Mouse (Mus musculus) liver, postnatal 0 days (tissue): Measurements from ENCODE around the gene Tnni3k. TPM values are rescaled to one million over a fixed set of nuclear protein-coding genes. Genes with fewer than 3 reads are reported as not detected.

Experiments used
- ATAC-seq: fragments of 200-750 bp; cut with Nextera tagmentation; 2 replicates; pipeline ENCODE4 v1.8.0; 2017; ENCODE audit warnings: mild to moderate bottlenecking, moderate library complexity
- DNase-seq: peaks from one replicate; pipeline ENCODE4 v3.0.0-alpha.2; 2016
- H3K27ac ChIP-seq: fragments of 300-500 bp; sonication (generic); 2 replicates; pipeline ENCODE4 v1.5.1; 2014; ENCODE audit warnings: antibody characterized with exemption, moderate library complexity, mild to moderate bottlenecking, low read depth
- H3K27me3 ChIP-seq: fragments of 300-500 bp; sonication (generic); 2 replicates; pipeline ENCODE4 v1.6.1; 2014; ENCODE audit warnings: low read length, control low read depth, mixed read lengths; ENCODE audit not compliant: insufficient read depth
- H3K36me3 ChIP-seq: fragments of 300-500 bp; sonication (generic); replicated peaks from 2 replicates; pipeline ENCODE4 v1.6.1; 2014; ENCODE audit warnings: mild to moderate bottlenecking, control low read depth, low read length, moderate library complexity, mixed read lengths; ENCODE audit not compliant: insufficient read depth
- H3K4me1 ChIP-seq: fragments of 300-500 bp; sonication (generic); 2 replicates; pipeline ENCODE4 v1.6.1; 2014; ENCODE audit warnings: antibody characterized with exemption, mild to moderate bottlenecking, control low read depth; ENCODE audit not compliant: insufficient read depth
- H3K4me2 ChIP-seq: fragments of 300-500 bp; sonication (generic); 2 replicates; pipeline ENCODE4 v1.6.1; 2014; ENCODE audit warnings: low read depth, mild to moderate bottlenecking, low read length, moderate library complexity, mixed read lengths
- H3K4me3 ChIP-seq: fragments of 300-500 bp; sonication (generic); 2 replicates; pipeline ENCODE4 v1.5.1; 2014; ENCODE audit warnings: low read depth, low read length
- H3K9ac ChIP-seq: fragments of 300-500 bp; sonication (generic); replicated peaks from 2 replicates; pipeline ENCODE4 v1.6.1; 2014; ENCODE audit warnings: mild to moderate bottlenecking, moderate library complexity
- H3K9me3 ChIP-seq: fragments of 300-500 bp; sonication (generic); 2 replicates; pipeline ENCODE4 v1.6.1; 2016; ENCODE audit warnings: mild to moderate bottlenecking, control low read depth, low read length, mixed read lengths
- CTCF ChIP-seq: sonication (generic); IDR thresholded peaks from 2 replicates; pipeline ENCODE4 v1.5.1; 2016; ENCODE audit warnings: antibody characterized with exemption, low read depth
- EP300 ChIP-seq: IDR thresholded peaks from 2 replicates; pipeline ENCODE4 v1.6.1; 2016; ENCODE audit warnings: antibody characterized with exemption, low read depth, mild to moderate bottlenecking
- WGBS: fragments of 180-500 bp; shearing (Covaris S2); extraction: QIAGEN DNeasy Blood & Tissue Kit; methylation state at CpG from one replicate; pipeline ENCODE4 v1.1.7; 2014; ENCODE audit not compliant: insufficient replicate concordance; 5-methylcytosine and 5-hydroxymethylcytosine counted together
- polyA plus RNA-seq: library from polyadenylated mRNA; unstranded; fragments of >200 nt; fragmentation: Nextera tagmentation; extraction: Ambion mirVana; gene quantifications from 2 replicates; pipeline ENCODE4 v1.2.1, GENCODE M21; 2015

Tnni3k gene
- polyA plus RNA-seq, 1 experiment from 2014 or later = not detected

DNA sequence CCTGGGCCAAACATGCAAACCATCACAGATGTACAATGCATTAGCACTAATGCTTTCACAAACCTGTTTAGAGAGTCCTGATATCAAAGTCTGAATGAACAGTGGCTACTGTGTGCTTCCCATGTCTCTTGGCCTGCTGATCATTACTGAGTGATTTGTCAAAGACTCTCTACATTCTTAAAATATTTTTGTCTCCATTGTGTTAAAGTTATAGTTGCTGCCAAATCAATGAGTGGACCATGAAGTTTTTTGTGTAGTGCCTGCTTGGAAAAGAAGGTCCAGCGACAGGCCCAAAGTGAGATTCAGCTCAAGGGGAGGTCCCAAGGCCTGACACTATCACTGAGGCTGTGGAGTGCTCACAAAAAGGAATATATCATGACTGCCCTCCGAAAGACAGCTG, 283.6 kb downstream of the Tnni3k start:
- H3K4me2 ChIP-seq = no peak overlapping the region
- no peak overlapping the region for H3K27ac ChIP-seq
- no peaks in the 10 kb centered on the region for H3K4me1 ChIP-seq
- 66% methylated on average over 2 of the region's 2 CpGs for WGBS
- H3K9me3 ChIP-seq = no peaks in the 10 kb centered on the region
- DNase-seq (no peak), ATAC-seq (no peak)
- H3K36me3 ChIP-seq = no peaks in the 10 kb centered on the region
- no peak overlapping the region for H3K9ac ChIP-seq
- TF ChIP-seq CTCF (no peak), EP300 (no peak)
- no peaks in the 10 kb centered on the region for H3K27me3 ChIP-seq
- H3K4me3 ChIP-seq = no peak overlapping the region

DNA sequence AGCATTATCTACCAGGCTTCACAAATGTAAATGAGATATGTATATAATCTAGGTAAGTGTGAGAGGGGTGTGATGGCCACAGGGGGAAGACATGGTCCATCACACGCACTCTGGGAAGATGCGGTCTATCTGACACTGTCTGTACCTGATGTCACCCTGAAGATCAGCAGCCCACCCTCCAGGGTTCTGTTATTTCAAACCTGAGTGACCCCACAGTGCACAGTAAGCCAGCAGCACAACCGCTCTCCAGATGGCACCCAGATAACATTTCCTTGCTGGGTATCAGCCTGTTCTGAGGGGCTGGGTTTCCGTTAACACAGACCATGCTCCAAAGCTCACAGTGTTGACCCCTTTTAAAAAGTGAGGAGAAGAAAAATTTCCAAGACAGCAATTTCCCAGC, 288.9 kb downstream of the Tnni3k start:
- Histone ChIP-seq H3K4me2 (no peak overlapping the region), H3K4me1 (no peaks in the 10 kb centered on the region), H3K27me3 (no peaks in the 10 kb centered on the region), H3K36me3 (no peaks in the 10 kb centered on the region), H3K4me3 (no peak overlapping the region), H3K9ac (no peak overlapping the region), H3K27ac (no peak overlapping the region), H3K9me3 (no peaks in the 10 kb centered on the region)
- DNase-seq (no peak), ATAC-seq (no peak)
- no peak for TF ChIP-seq CTCF
- no peak for TF ChIP-seq EP300
- 75% methylated on average over 4 of the region's 4 CpGs for WGBS

DNA sequence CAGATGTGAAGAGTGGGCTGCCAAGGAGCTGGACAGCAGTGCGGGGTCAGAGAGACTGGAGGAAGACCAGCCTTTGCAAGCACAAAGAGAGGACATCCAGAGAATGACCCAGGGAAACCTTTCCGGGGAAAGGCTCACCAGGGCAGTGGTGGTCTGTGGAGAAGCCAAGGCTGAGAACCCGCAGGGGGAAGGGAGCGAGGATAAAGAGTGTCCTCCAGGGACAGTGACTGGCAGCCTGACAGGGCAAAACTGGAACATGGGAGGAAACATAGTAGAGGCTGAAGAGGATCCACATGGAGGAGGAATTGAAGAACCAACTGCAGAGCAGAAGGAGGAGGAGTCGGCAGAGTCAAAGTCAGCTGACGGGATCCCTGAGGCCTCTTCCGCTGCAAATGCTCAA, 291.1 kb downstream of the Tnni3k start:
- H3K27me3 ChIP-seq = no peaks in the 10 kb centered on the region
- no peak overlapping the region for H3K27ac ChIP-seq
- ATAC-seq = no peak
- DNase-seq = no peak
- H3K9ac ChIP-seq = no peak overlapping the region
- H3K4me3 ChIP-seq = no peak overlapping the region
- no peaks in the 10 kb centered on the region for H3K4me1 ChIP-seq
- H3K4me2 ChIP-seq = no peak overlapping the region
- TF ChIP-seq EP300 (no peak), CTCF (no peak)
- WGBS = 73% methylated on average over 7 of the region's 7 CpGs
- no peaks in the 10 kb centered on the region for H3K9me3 ChIP-seq
- no peaks in the 10 kb centered on the region for H3K36me3 ChIP-seq

DNA sequence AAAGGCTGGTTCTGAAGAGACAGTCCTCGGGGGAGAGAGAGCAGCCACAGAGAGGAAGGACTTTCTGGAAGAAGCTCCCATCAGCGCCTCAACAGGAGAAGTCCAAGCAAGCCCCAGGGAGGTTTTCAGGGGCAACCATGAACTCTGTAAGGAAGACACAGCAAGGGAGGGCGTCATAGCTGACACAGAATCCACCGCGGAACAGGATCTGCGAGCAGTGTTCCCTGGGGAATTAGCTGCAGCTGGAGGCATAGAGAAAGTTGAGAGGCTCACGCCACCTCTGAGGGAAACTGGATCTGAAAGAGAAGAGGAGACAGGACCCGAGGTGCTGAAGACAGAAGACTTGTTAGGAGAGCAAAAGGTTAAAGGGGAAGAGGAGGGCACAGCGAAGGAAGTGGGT, 291.8 kb downstream of the Tnni3k start:
- no peak overlapping the region for H3K27ac ChIP-seq
- H3K4me1 ChIP-seq = no peaks in the 10 kb centered on the region
- no peak overlapping the region for H3K4me2 ChIP-seq
- no peaks in the 10 kb centered on the region for H3K27me3 ChIP-seq
- H3K9me3 ChIP-seq = no peaks in the 10 kb centered on the region
- ATAC-seq = no peak
- no peak overlapping the region for H3K9ac ChIP-seq
- TF ChIP-seq EP300 (no peak), CTCF (no peak)
- H3K4me3 ChIP-seq = no peak overlapping the region
- WGBS = 62% methylated on average over 9 of the region's 9 CpGs
- no peak for DNase-seq
- H3K36me3 ChIP-seq = no peaks in the 10 kb centered on the region

DNA sequence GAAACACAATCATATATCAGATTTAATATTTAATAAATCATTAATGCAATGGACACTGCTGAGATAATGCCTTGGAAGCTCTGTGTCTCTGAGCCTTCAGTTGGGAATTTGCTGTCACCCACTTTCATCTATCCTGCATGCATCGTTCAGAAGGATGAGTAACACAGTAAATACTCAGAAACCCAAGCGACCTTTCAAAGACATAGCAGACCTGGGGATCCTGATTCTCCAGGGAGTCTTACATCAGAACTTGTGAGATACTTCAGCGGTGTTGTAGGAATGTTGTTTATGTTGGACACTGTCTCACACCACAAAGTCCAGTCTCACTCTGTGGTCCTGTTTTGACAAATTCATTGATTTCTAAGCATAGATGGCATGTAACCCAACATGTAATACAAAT, 294.1 kb downstream of the Tnni3k start:
- H3K9me3 ChIP-seq = no peaks in the 10 kb centered on the region
- no peaks in the 10 kb centered on the region for H3K27me3 ChIP-seq
- no peak for ATAC-seq
- H3K9ac ChIP-seq = no peak overlapping the region
- no peak overlapping the region for H3K27ac ChIP-seq
- H3K4me2 ChIP-seq = no peak overlapping the region
- H3K4me3 ChIP-seq = no peak overlapping the region
- no peaks in the 10 kb centered on the region for H3K4me1 ChIP-seq
- no peak for TF ChIP-seq EP300
- no peak for TF ChIP-seq CTCF
- 69% methylated on average over 3 of the region's 3 CpGs for WGBS
- no peaks in the 10 kb centered on the region for H3K36me3 ChIP-seq
- DNase-seq = no peak

DNA sequence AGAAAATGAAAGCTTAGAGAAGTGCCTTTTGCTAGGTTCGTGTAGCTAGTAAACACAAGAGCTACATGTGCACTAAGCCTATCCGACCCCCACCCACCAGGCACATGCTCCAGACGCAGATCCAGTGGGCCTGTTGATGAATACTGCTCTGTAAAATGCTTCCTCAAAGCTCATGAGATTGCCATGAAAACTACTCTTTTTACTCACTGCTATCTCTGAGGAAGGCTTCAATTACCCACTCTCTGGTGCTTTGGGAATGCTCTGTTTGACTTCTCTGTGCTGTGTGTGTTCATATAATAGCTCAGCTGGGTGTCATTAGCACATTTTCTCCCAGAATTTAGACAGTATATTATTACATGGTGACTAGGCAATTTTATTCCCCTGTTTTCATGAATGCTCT, 297.1 kb downstream of the Tnni3k start:
- H3K36me3 ChIP-seq = no peaks in the 10 kb centered on the region
- TF ChIP-seq EP300 = no peak
- no peak for TF ChIP-seq CTCF

DNA sequence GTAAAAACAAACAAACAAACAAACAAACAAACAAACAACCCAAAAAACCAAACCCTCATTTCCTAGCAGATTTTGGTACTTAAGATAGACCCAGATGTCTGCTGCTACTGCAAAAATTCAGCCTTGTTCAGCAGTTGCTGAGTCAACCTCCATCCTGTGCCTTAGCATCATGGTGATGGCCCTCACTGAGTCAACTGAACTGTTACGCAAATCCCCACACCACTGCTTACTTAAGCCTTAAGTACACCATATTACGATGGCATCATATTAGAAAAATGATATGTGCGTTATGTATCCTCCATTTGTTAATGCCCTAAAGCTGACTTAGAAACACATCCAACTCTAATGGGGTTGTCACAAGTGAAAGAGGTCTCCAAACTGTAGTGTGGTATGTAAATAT, 300.0 kb downstream of the Tnni3k start:
- DNase-seq (no peak), ATAC-seq (no peak)
- TF ChIP-seq EP300 (no peak), CTCF (no peak)
- Histone ChIP-seq H3K9ac (no peak overlapping the region), H3K27ac (no peak overlapping the region), H3K4me3 (no peak overlapping the region), H3K4me2 (no peak overlapping the region), H3K4me1 (no peaks in the 10 kb centered on the region), H3K9me3 (no peaks in the 10 kb centered on the region), H3K27me3 (no peaks in the 10 kb centered on the region), H3K36me3 (no peaks in the 10 kb centered on the region)
- 77% methylated on average over 3 of the region's 3 CpGs for WGBS

More for the DNA sequence above, 297.1 kb downstream of the Tnni3k start:
- WGBS = 64% methylated on average over 3 of the region's 3 CpGs
- DNase-seq (no peak), ATAC-seq (no peak)
- Histone ChIP-seq H3K9me3 (no peaks in the 10 kb centered on the region), H3K4me2 (no peak overlapping the region), H3K4me3 (no peak overlapping the region), H3K4me1 (no peaks in the 10 kb centered on the region), H3K9ac (no peak overlapping the region), H3K27me3 (no peaks in the 10 kb centered on the region), H3K27ac (no peak overlapping the region)
